Mouse (Mus musculus): ENCODE measurements at regions not wholly inside any gene's neighbourhood (a gene's known extent, or its start where the extent isn't known, plus 50 kb on each side); places are given as distances from the start of the nearest gene placed in this dataset.

- DNase-seq: no peak
These were observed 676.5 kb downstream of the Pcdh7 start for GRCm38 (mm10) chr5:58394277-58394676.

GRCm38 (mm10) chr5:58428265-58428664 lies 710.5 kb downstream of the Pcdh7 start:
- DNase-seq: peak; percentile 70 to 73

GRCm38 (mm10) chr5:58436432-58436831 lies 718.7 kb downstream of the Pcdh7 start:
- no peak for DNase-seq
